Mouse (Mus musculus) embryonic facial prominence, embryonic 15.5 days (tissue): ENCODE measurements at regions not wholly inside any gene's neighbourhood (a gene's known extent, or its start where the extent isn't known, plus 50 kb on each side); places are given as distances from the start of the nearest gene placed in this dataset.

Experiments
- ATAC-seq: fragments of 200-750 bp; cut with Nextera tagmentation; 2 replicates; pipeline ENCODE4 v1.8.0; 2017; ENCODE audit warnings: low read depth, moderate TSS enrichment; ENCODE audit not compliant: insufficient number of reproducible peaks, low FRiP score, low TSS enrichment
- H3K27ac ChIP-seq: fragments of 300-500 bp; sonication (generic); replicated peaks from 2 replicates; pipeline ENCODE4 v1.5.1; 2015; ENCODE audit warnings: mild to moderate bottlenecking, inconsistent platforms
- H3K27me3 ChIP-seq: fragments of 300-500 bp; sonication (generic); 2 replicates; pipeline ENCODE4 v1.6.1; 2015; ENCODE audit warnings: inconsistent platforms
- H3K36me3 ChIP-seq: fragments of 300-500 bp; sonication (generic); 2 replicates; pipeline ENCODE4 v1.6.1; 2015; ENCODE audit warnings: mild to moderate bottlenecking, inconsistent platforms
- H3K4me1 ChIP-seq: fragments of 300-500 bp; sonication (generic); 2 replicates; pipeline ENCODE4 v1.6.1; 2015; ENCODE audit warnings: inconsistent platforms
- H3K4me2 ChIP-seq: fragments of 300-500 bp; sonication (generic); replicated peaks from 2 replicates; pipeline ENCODE4 v1.6.1; 2015; ENCODE audit warnings: mild to moderate bottlenecking, inconsistent platforms
- H3K4me3 ChIP-seq: fragments of 300-500 bp; sonication (generic); replicated peaks from 2 replicates; pipeline ENCODE4 v1.5.1; 2015; ENCODE audit warnings: mild to moderate bottlenecking, inconsistent platforms
- H3K9ac ChIP-seq: fragments of 300-500 bp; sonication (generic); 2 replicates; pipeline ENCODE4 v1.6.1; 2015; ENCODE audit warnings: inconsistent platforms
- H3K9me3 ChIP-seq: fragments of 300-500 bp; sonication (generic); replicated peaks from 2 replicates; pipeline ENCODE4 v1.6.1; 2016; ENCODE audit warnings: inconsistent platforms
- WGBS: fragments of 180-500 bp; shearing (Covaris S2); methylation state at CpG from one replicate; pipeline ENCODE4 v1.1.7; 2015; 5-methylcytosine and 5-hydroxymethylcytosine counted together

DNA sequence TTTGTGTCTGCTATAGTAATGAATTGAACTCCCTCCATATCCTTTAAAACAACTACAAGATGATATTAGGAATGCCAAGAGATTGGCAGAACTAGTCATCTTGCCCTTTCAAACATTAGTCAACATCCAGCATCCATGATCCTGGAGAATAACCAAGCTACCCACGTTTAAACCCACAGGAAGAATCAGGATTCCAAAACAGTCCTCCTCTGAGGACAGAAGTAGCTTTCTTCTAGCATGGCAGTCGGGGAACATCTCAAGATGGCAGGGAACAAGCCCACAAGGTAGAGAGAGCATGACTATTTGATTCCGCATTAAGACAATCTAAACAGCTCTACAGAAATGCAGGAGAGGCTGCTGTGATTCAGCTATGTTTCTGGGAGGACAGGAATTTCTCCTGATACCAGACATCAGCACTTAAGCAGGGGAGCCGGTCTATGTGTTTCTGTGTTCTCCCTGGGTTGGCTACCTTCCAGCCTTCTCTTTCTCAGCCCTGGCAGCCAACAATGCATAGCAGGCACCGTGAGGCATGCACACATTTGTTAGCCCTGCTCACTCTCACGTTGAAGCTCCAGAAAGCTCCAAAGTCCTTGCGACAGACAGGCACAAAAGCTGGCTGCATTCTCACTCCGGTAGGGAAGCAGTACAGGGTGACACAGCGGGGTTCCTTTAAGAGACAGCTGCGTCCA, 138.8 kb downstream of the Dhx15 start:
- Histone ChIP-seq H3K9me3 (no peaks in the 10 kb centered on the region), H3K27ac (no peak overlapping the region), H3K4me3 (no peak overlapping the region), H3K27me3 (no peaks in the 10 kb centered on the region), H3K4me2 (no peak overlapping the region), H3K36me3 (no peaks in the 10 kb centered on the region), H3K9ac (no peak overlapping the region), H3K4me1 (0 out of 2 replicates have a peak, but pooled peaks cover 5% of the 10 kb centered on the region)
- ATAC-seq = no peak
- 39% methylated on average over 10 of the region's 10 CpGs for WGBS

DNA sequence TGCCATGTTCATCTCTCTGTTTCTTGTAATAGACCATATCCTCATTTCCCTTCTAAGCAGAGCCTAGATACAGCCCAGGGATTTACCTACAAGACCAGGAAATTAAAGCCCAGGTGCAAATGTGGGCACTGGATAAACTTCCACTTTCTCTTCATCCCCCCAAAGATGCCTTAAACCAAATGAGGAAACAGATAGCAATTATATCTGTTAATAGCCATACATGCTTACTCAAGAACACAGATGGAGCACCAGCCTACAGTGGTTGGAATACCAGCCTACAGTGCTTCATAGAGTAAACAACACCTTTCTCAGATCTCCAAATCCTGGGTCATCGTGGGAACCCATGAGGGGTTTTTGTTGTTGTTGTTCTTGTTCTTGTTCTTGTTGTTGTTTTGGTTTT, 141.5 kb downstream of the Dhx15 start:
- Histone ChIP-seq H3K27ac (no peak overlapping the region), H3K9ac (no peak overlapping the region), H3K36me3 (no peaks in the 10 kb centered on the region), H3K9me3 (no peaks in the 10 kb centered on the region), H3K4me1 (0 out of 2 replicates have a peak, but pooled peaks cover 5% of the 10 kb centered on the region), H3K4me2 (no peak overlapping the region), H3K27me3 (no peaks in the 10 kb centered on the region), H3K4me3 (no peak overlapping the region)
- 100% methylated on average over 1 of the region's 1 CpGs for WGBS
- ATAC-seq = no peak

- H3K27ac ChIP-seq = no peak overlapping the region
- no peak overlapping the region for H3K4me3 ChIP-seq
- no peak for ATAC-seq
- no peak overlapping the region for H3K9ac ChIP-seq
- H3K4me1 ChIP-seq = 0 out of 2 replicates have a peak, but pooled peaks cover 4% of the 10 kb centered on the region
- WGBS = 45% methylated on average over 3 of the region's 3 CpGs
- H3K9me3 ChIP-seq = no peaks in the 10 kb centered on the region
- H3K4me2 ChIP-seq = no peak overlapping the region
- H3K27me3 ChIP-seq = no peaks in the 10 kb centered on the region
- no peaks in the 10 kb centered on the region for H3K36me3 ChIP-seq
These were observed 143.6 kb downstream of the Dhx15 start for GRCm38 (mm10) chr5:52046704-52047103.

DNA sequence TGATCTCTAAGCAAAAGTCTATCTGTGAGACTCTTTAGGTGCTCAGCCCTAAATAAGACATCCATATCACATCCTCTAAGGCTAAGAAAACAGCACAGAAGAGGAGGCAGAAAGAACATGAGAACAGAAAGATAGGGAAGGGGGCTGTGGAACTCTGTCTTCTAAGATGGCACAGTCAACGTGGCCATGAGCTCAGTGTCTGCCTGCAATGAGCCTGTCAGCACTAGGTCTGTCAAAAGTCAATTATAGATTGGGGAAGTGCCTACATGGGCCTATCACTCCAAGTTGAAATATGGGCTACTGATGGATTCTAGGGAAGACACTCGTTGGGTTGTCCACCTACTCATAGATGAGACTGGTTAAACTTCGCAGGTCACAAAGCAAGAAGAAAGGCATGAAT, 146.2 kb downstream of the Dhx15 start:
- 76% methylated on average over 3 of the region's 3 CpGs for whole genome bisulfite sequencing

GRCm38 (mm10) chr5:52041447-52041846, 148.9 kb downstream of the Dhx15 start:
- WGBS = 90% methylated on average over 3 of the region's 3 CpGs
- H3K36me3 ChIP-seq = no peaks in the 10 kb centered on the region
- ATAC-seq = no peak
- no peaks in the 10 kb centered on the region for H3K4me1 ChIP-seq
- H3K27me3 ChIP-seq = no peaks in the 10 kb centered on the region
- no peak overlapping the region for H3K27ac ChIP-seq
- no peak overlapping the region for H3K9ac ChIP-seq
- no peaks in the 10 kb centered on the region for H3K9me3 ChIP-seq
- H3K4me2 ChIP-seq = no peak overlapping the region
- H3K4me3 ChIP-seq = no peak overlapping the region

More for the DNA sequence above, 146.2 kb downstream of the Dhx15 start:
- H3K36me3 ChIP-seq = no peaks in the 10 kb centered on the region
- H3K4me1 ChIP-seq = no peaks in the 10 kb centered on the region
- no peaks in the 10 kb centered on the region for H3K27me3 ChIP-seq
- no peak overlapping the region for H3K9ac ChIP-seq
- H3K9me3 ChIP-seq = no peaks in the 10 kb centered on the region
- ATAC-seq = no peak
- no peak overlapping the region for H3K4me2 ChIP-seq
- H3K27ac ChIP-seq = no peak overlapping the region
- no peak overlapping the region for H3K4me3 ChIP-seq

- Histone ChIP-seq H3K4me2 (no peak overlapping the region), H3K27ac (no peak overlapping the region), H3K4me1 (no peaks in the 10 kb centered on the region), H3K36me3 (no peaks in the 10 kb centered on the region), H3K4me3 (no peak overlapping the region), H3K9ac (no peak overlapping the region), H3K27me3 (no peaks in the 10 kb centered on the region), H3K9me3 (no peaks in the 10 kb centered on the region)
- no peak for ATAC-seq
- WGBS = 75% methylated on average over 24 of the region's 24 CpGs
These were observed 149.6 kb downstream of the Dhx15 start for GRCm38 (mm10) chr5:52040427-52041312.

- no peak overlapping the region for H3K9ac ChIP-seq
- ATAC-seq = no peak
- WGBS = 79% methylated on average over 6 of the region's 6 CpGs
These were observed 155.0 kb downstream of the Dhx15 start for GRCm38 (mm10) chr5:52035339-52035738.

GRCm38 (mm10) chr5:52027478-52027877, 162.8 kb downstream of the Dhx15 start:
- 78% methylated on average over 4 of the region's 4 CpGs for WGBS
- ATAC-seq = no peak
- H3K9ac ChIP-seq = no peak overlapping the region
- no peak overlapping the region for H3K4me3 ChIP-seq
- no peaks in the 10 kb centered on the region for H3K4me1 ChIP-seq
- H3K27me3 ChIP-seq = no peaks in the 10 kb centered on the region
- no peaks in the 10 kb centered on the region for H3K9me3 ChIP-seq
- no peak overlapping the region for H3K27ac ChIP-seq
- H3K36me3 ChIP-seq = no peaks in the 10 kb centered on the region
- no peak overlapping the region for H3K4me2 ChIP-seq

More at GRCm38 (mm10) chr5:52035339-52035738, 155.0 kb downstream of the Dhx15 start:
- Histone ChIP-seq H3K4me2 (no peak overlapping the region), H3K4me1 (no peaks in the 10 kb centered on the region), H3K27ac (no peak overlapping the region), H3K9me3 (no peaks in the 10 kb centered on the region), H3K4me3 (no peak overlapping the region), H3K36me3 (no peaks in the 10 kb centered on the region), H3K27me3 (no peaks in the 10 kb centered on the region)

- H3K27ac ChIP-seq = no peak overlapping the region
- no peak for ATAC-seq
These were observed 164.2 kb downstream of the Dhx15 start for GRCm38 (mm10) chr5:52026148-52026547.

DNA sequence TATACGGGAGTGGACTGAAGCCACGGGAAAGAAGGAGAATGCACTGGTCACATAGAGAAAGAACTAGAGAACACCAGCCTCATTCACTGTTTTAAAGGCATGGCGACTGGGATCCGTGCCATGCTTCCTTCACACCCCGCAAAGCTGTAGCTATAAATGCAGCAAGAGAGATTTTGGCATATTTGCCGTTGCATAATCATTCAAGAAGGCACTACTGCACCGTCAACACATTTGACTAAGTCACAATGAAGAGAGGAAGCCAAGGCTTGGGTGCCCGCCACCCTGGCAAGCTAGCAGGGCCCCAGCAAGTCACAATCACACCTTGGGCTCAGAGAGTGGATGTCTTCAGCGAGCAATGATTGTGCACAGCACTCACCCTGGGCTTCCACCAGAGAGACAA, 167.1 kb downstream of the Dhx15 start:
- Histone ChIP-seq H3K9ac (no peak overlapping the region), H3K27me3 (no peaks in the 10 kb centered on the region), H3K9me3 (no peaks in the 10 kb centered on the region), H3K27ac (no peak overlapping the region), H3K4me1 (no peaks in the 10 kb centered on the region), H3K36me3 (no peaks in the 10 kb centered on the region), H3K4me3 (no peak overlapping the region), H3K4me2 (no peak overlapping the region)
- ATAC-seq = no peak
- WGBS = 83% methylated on average over 9 of the region's 9 CpGs

More at GRCm38 (mm10) chr5:52026148-52026547, 164.2 kb downstream of the Dhx15 start:
- H3K4me2 ChIP-seq = no peak overlapping the region
- H3K27me3 ChIP-seq = no peaks in the 10 kb centered on the region
- H3K36me3 ChIP-seq = no peaks in the 10 kb centered on the region
- 63% methylated on average over 3 of the region's 3 CpGs for WGBS
- no peaks in the 10 kb centered on the region for H3K4me1 ChIP-seq
- no peaks in the 10 kb centered on the region for H3K9me3 ChIP-seq
- H3K9ac ChIP-seq = no peak overlapping the region
- H3K4me3 ChIP-seq = no peak overlapping the region

GRCm38 (mm10) chr5:52016992-52017391, 173.3 kb downstream of the Dhx15 start:
- no peak for ATAC-seq
- H3K4me3 ChIP-seq = no peak overlapping the region
- no peaks in the 10 kb centered on the region for H3K36me3 ChIP-seq
- H3K27me3 ChIP-seq = no peaks in the 10 kb centered on the region
- H3K9me3 ChIP-seq = no peaks in the 10 kb centered on the region
- no peak overlapping the region for H3K27ac ChIP-seq
- H3K4me1 ChIP-seq = no peaks in the 10 kb centered on the region
- WGBS = 67% methylated on average over 3 of the region's 3 CpGs
- no peak overlapping the region for H3K4me2 ChIP-seq
- H3K9ac ChIP-seq = no peak overlapping the region
